Mouse (Mus musculus) forebrain, embryonic 12.5 days (tissue): ENCODE measurements at regions not wholly inside any gene's neighbourhood (a gene's known extent, or its start where the extent isn't known, plus 50 kb on each side); places are given as distances from the start of the nearest gene placed in this dataset.

ENCODE experiments used
- ATAC-seq: fragments of 200-750 bp; cut with Nextera tagmentation; 2 replicates; pipeline ENCODE4 v1.8.0; 2017; ENCODE audit warnings: moderate TSS enrichment; ENCODE audit not compliant: low FRiP score
- H3K27ac ChIP-seq: fragments of 300-500 bp; sonication (generic); 2 replicates; pipeline ENCODE4 v1.5.1; 2016; ENCODE audit warnings: mild to moderate bottlenecking
- H3K27me3 ChIP-seq: fragments of 300-500 bp; sonication (generic); 2 replicates; pipeline ENCODE4 v1.6.1; 2016; ENCODE audit warnings: mild to moderate bottlenecking
- H3K36me3 ChIP-seq: fragments of 300-500 bp; sonication (generic); replicated peaks from 2 replicates; pipeline ENCODE4 v1.6.1; 2016; ENCODE audit warnings: mild to moderate bottlenecking
- H3K4me1 ChIP-seq: fragments of 300-500 bp; sonication (generic); 2 replicates; pipeline ENCODE4 v1.6.1; 2016
- H3K4me2 ChIP-seq: fragments of 300-500 bp; sonication (generic); 2 replicates; pipeline ENCODE4 v1.6.1; 2016; ENCODE audit warnings: mild to moderate bottlenecking, moderate library complexity
- H3K4me3 ChIP-seq: fragments of 300-500 bp; sonication (generic); replicated peaks from 2 replicates; pipeline ENCODE4 v1.5.1; 2016; ENCODE audit warnings: mild to moderate bottlenecking
- H3K9ac ChIP-seq: fragments of 300-500 bp; sonication (generic); 2 replicates; pipeline ENCODE4 v1.6.1; 2016; ENCODE audit warnings: mild to moderate bottlenecking
- H3K9me3 ChIP-seq: fragments of 300-500 bp; sonication (generic); 2 replicates; pipeline ENCODE4 v1.6.1; 2016
- WGBS: fragments of 180-500 bp; shearing (Covaris S2); methylation state at CpG from one replicate; pipeline ENCODE4 v1.1.7; 2016; 5-methylcytosine and 5-hydroxymethylcytosine counted together

GRCm38 (mm10) chr8:18536059-18536458 is 442.0 kb downstream of the Defb40 start:
- no peaks in the 10 kb centered on the region for H3K27me3 ChIP-seq

GRCm38 (mm10) chr8:18528120-18528519 is 449.9 kb downstream of the Defb40 start:
- Histone ChIP-seq H3K4me2 (no peak overlapping the region), H3K4me3 (no peak overlapping the region), H3K36me3 (no peaks in the 10 kb centered on the region), H3K9me3 (no peaks in the 10 kb centered on the region), H3K27ac (no peak overlapping the region), H3K27me3 (no peaks in the 10 kb centered on the region), H3K4me1 (no peaks in the 10 kb centered on the region), H3K9ac (no peak overlapping the region)
- ATAC-seq, result no peak
- WGBS, result 92% methylated on average over 6 of the region's 6 CpGs

More at GRCm38 (mm10) chr8:18536059-18536458, 442.0 kb downstream of the Defb40 start:
- WGBS, result 81% methylated on average over 2 of the region's 2 CpGs
- Histone ChIP-seq H3K9me3 (no peaks in the 10 kb centered on the region), H3K36me3 (no peaks in the 10 kb centered on the region), H3K27ac (no peak overlapping the region), H3K4me2 (no peak overlapping the region), H3K4me3 (no peak overlapping the region), H3K9ac (no peak overlapping the region), H3K4me1 (no peaks in the 10 kb centered on the region)
- ATAC-seq, result no peak

GRCm38 (mm10) chr8:18512409-18512808 is 465.6 kb downstream of the Defb40 start:
- no peaks in the 10 kb centered on the region for H3K36me3 ChIP-seq

GRCm38 (mm10) chr8:18506158-18507022 is 471.7 kb downstream of the Defb40 start:
- Histone ChIP-seq H3K27me3 (no peaks in the 10 kb centered on the region), H3K9ac (no peak overlapping the region), H3K4me3 (no peak overlapping the region), H3K4me2 (no peak overlapping the region), H3K27ac (no peak overlapping the region), H3K4me1 (no peaks in the 10 kb centered on the region), H3K36me3 (no peaks in the 10 kb centered on the region), H3K9me3 (no peaks in the 10 kb centered on the region)
- 80% methylated on average over 13 of the region's 13 CpGs for WGBS
- no peak for ATAC-seq

More at GRCm38 (mm10) chr8:18512409-18512808, 465.6 kb downstream of the Defb40 start:
- H3K27me3 ChIP-seq, result no peaks in the 10 kb centered on the region
- no peaks in the 10 kb centered on the region for H3K9me3 ChIP-seq
- no peak overlapping the region for H3K27ac ChIP-seq
- H3K4me1 ChIP-seq, result no peaks in the 10 kb centered on the region
- 63% methylated on average over 2 of the region's 2 CpGs for WGBS
- no peak for ATAC-seq
- no peak overlapping the region for H3K4me3 ChIP-seq
- no peak overlapping the region for H3K9ac ChIP-seq
- no peak overlapping the region for H3K4me2 ChIP-seq

GRCm38 (mm10) chr8:18490620-18491019 is 487.4 kb downstream of the Defb40 start:
- Histone ChIP-seq H3K9ac (no peak overlapping the region), H3K9me3 (no peaks in the 10 kb centered on the region), H3K4me3 (no peak overlapping the region), H3K27me3 (no peaks in the 10 kb centered on the region), H3K4me1 (no peaks in the 10 kb centered on the region), H3K4me2 (no peak overlapping the region), H3K36me3 (no peaks in the 10 kb centered on the region), H3K27ac (no peak overlapping the region)
- no peak for ATAC-seq
- WGBS, result 86% methylated on average over 5 of the region's 5 CpGs

GRCm38 (mm10) chr8:18480081-18480480 is 498.0 kb downstream of the Defb40 start:
- Histone ChIP-seq H3K27me3 (no peaks in the 10 kb centered on the region), H3K4me1 (no peaks in the 10 kb centered on the region), H3K4me3 (no peak overlapping the region), H3K4me2 (no peak overlapping the region), H3K9me3 (no peaks in the 10 kb centered on the region), H3K27ac (no peak overlapping the region), H3K9ac (no peak overlapping the region), H3K36me3 (no peaks in the 10 kb centered on the region)
- WGBS, result 84% methylated on average over 3 of the region's 3 CpGs
- ATAC-seq, result no peak

- 92% methylated on average over 4 of the region's 4 CpGs for WGBS
- no peak for ATAC-seq
Measured at GRCm38 (mm10) chr8:18478166-18478565, 499.9 kb downstream of the Defb40 start.

GRCm38 (mm10) chr8:18467511-18467910 is 510.5 kb downstream of the Defb40 start:
- ATAC-seq, result no peak
- no peak overlapping the region for H3K4me2 ChIP-seq
- WGBS, result 88% methylated on average over 7 of the region's 7 CpGs

More at GRCm38 (mm10) chr8:18478166-18478565, 499.9 kb downstream of the Defb40 start:
- no peak overlapping the region for H3K27ac ChIP-seq
- no peak overlapping the region for H3K4me2 ChIP-seq
- H3K9me3 ChIP-seq, result no peaks in the 10 kb centered on the region
- H3K4me1 ChIP-seq, result no peaks in the 10 kb centered on the region
- no peaks in the 10 kb centered on the region for H3K27me3 ChIP-seq
- H3K4me3 ChIP-seq, result no peak overlapping the region
- H3K36me3 ChIP-seq, result no peaks in the 10 kb centered on the region
- H3K9ac ChIP-seq, result no peak overlapping the region

GRCm38 (mm10) chr8:18460609-18461008 is 517.4 kb downstream of the Defb40 start:
- H3K27me3 ChIP-seq, result no peaks in the 10 kb centered on the region
- no peak overlapping the region for H3K4me2 ChIP-seq
- 79% methylated on average over 4 of the region's 4 CpGs for WGBS
- no peaks in the 10 kb centered on the region for H3K4me1 ChIP-seq
- no peaks in the 10 kb centered on the region for H3K36me3 ChIP-seq
- H3K27ac ChIP-seq, result no peak overlapping the region
- H3K9me3 ChIP-seq, result no peaks in the 10 kb centered on the region
- H3K4me3 ChIP-seq, result no peak overlapping the region
- no peak for ATAC-seq
- no peak overlapping the region for H3K9ac ChIP-seq

More at GRCm38 (mm10) chr8:18467511-18467910, 510.5 kb downstream of the Defb40 start:
- Histone ChIP-seq H3K36me3 (no peaks in the 10 kb centered on the region), H3K4me1 (no peaks in the 10 kb centered on the region), H3K4me3 (no peak overlapping the region), H3K9me3 (no peaks in the 10 kb centered on the region), H3K27me3 (no peaks in the 10 kb centered on the region), H3K9ac (no peak overlapping the region), H3K27ac (no peak overlapping the region)

GRCm38 (mm10) chr8:18457470-18457869 is 520.6 kb downstream of the Defb40 start:
- H3K9ac ChIP-seq, result no peak overlapping the region
- H3K9me3 ChIP-seq, result no peaks in the 10 kb centered on the region
- WGBS, result 91% methylated on average over 6 of the region's 6 CpGs
- H3K4me1 ChIP-seq, result no peaks in the 10 kb centered on the region
- H3K4me3 ChIP-seq, result no peak overlapping the region
- no peak overlapping the region for H3K27ac ChIP-seq
- no peak for ATAC-seq
- no peak overlapping the region for H3K4me2 ChIP-seq
- H3K27me3 ChIP-seq, result no peaks in the 10 kb centered on the region
- H3K36me3 ChIP-seq, result no peaks in the 10 kb centered on the region

- Histone ChIP-seq H3K4me3 (no peak overlapping the region), H3K9me3 (no peaks in the 10 kb centered on the region), H3K4me1 (no peaks in the 10 kb centered on the region), H3K27ac (no peak overlapping the region), H3K27me3 (no peaks in the 10 kb centered on the region), H3K4me2 (no peak overlapping the region), H3K36me3 (no peaks in the 10 kb centered on the region), H3K9ac (no peak overlapping the region)
- ATAC-seq, result no peak
- 82% methylated on average over 3 of the region's 3 CpGs for WGBS
Measured at GRCm38 (mm10) chr8:18449015-18449414, 529.0 kb downstream of the Defb40 start.

GRCm38 (mm10) chr8:18442212-18442611 is 535.8 kb downstream of the Defb40 start:
- Histone ChIP-seq H3K9ac (no peak overlapping the region), H3K27me3 (no peaks in the 10 kb centered on the region), H3K4me3 (no peak overlapping the region), H3K27ac (no peak overlapping the region), H3K36me3 (no peaks in the 10 kb centered on the region), H3K4me2 (no peak overlapping the region), H3K9me3 (no peaks in the 10 kb centered on the region), H3K4me1 (no peaks in the 10 kb centered on the region)
- no peak for ATAC-seq
- 75% methylated on average over 3 of the region's 3 CpGs for WGBS

- Histone ChIP-seq H3K4me2 (no peak overlapping the region), H3K27me3 (no peaks in the 10 kb centered on the region), H3K27ac (no peak overlapping the region), H3K36me3 (no peaks in the 10 kb centered on the region), H3K9me3 (no peaks in the 10 kb centered on the region), H3K4me3 (no peak overlapping the region), H3K4me1 (no peaks in the 10 kb centered on the region), H3K9ac (no peak overlapping the region)
- 86% methylated on average over 5 of the region's 5 CpGs for WGBS
- ATAC-seq, result no peak
Measured at GRCm38 (mm10) chr8:18422846-18423245, 555.2 kb downstream of the Defb40 start.
